9 mouse cellular contexts compared by ENCODE assay signal in genomic region chr1:71654221-71654620, GRCm38 (mm10). TPM values are rescaled to one million over a fixed set of nuclear protein-coding genes. Genes with fewer than 3 reads are reported as not detected.
A peak's percentile ranks its signal among the peaks of the same experiment; 100 is the strongest.
DNase-seq lines count a peak whose midpoint lies in the region; ATAC-seq lines count a peak whose summit lies in the region.
"Had no signal": no experiment of that assay in that cellular context is flagged by ENCODE, and none has a peak within 500 bp of the region (broad histone marks: within the 10 kb centered on the region; RNA-seq: fewer than 3 reads in every experiment).

No protein-coding gene starts in this region.

- H3K9ac ChIP-seq in heart, embryonic 15.5 days: peak overlapping the region; percentile 78; the same call in 1 of the 2 replicates
- peak overlapping the region; percentile 94 for H3K9ac ChIP-seq in embryonic facial prominence, embryonic 11.5 days (replicated peaks; ENCODE audit: low read length)
- H3K9ac ChIP-seq in hindbrain, embryonic 15.5 days: peak overlapping the region; percentile 48; the same call in 1 of the 2 replicates
- no peak overlapping the region for H3K9ac ChIP-seq in midbrain, embryonic 13.5 days (replicated peaks)

- WGBS in heart, embryonic 15.5 days: 10% methylated on average over 8 of the region's 8 CpGs
- 13% methylated on average over 8 of the region's 8 CpGs for WGBS in embryonic facial prominence, embryonic 11.5 days
- WGBS in hindbrain, embryonic 15.5 days: 16% methylated on average over 8 of the region's 8 CpGs
- 15% methylated on average over 8 of the region's 8 CpGs for WGBS in midbrain, embryonic 13.5 days

- no peak for DNase-seq in heart, postnatal 36 days
- peak; percentile 46 for DNase-seq in embryonic facial prominence, embryonic 11.5 days (ENCODE audit: low spot score)
- no peak for DNase-seq in gastrocnemius, adult 8-10 months (ENCODE audit: low spot score in 2 of 2)
- no peak for DNase-seq in thymus, postnatal 10 days (ENCODE audit: low spot score in 2 of 2)

- H3K4me3 ChIP-seq in heart, embryonic 15.5 days: peak overlapping the region; percentile 82
- H3K4me3 ChIP-seq in embryonic facial prominence, embryonic 11.5 days (ENCODE audit: low read depth, low read length): peak overlapping the region; percentile 71
- peak overlapping the region; percentile 69 for H3K4me3 ChIP-seq in hindbrain, embryonic 15.5 days
- H3K4me3 ChIP-seq in midbrain, embryonic 13.5 days (replicated peaks): peak overlapping the region; percentile 75

- no peaks in the 10 kb centered on the region for H3K36me3 ChIP-seq in heart, embryonic 15.5 days
- no peaks in the 10 kb centered on the region for H3K36me3 ChIP-seq in embryonic facial prominence, embryonic 11.5 days (replicated peaks; ENCODE audit: control insufficient read depth, insufficient read depth, low read depth, low read length)
- H3K36me3 ChIP-seq in hindbrain, embryonic 15.5 days: no peaks in the 10 kb centered on the region
- no peaks in the 10 kb centered on the region for H3K36me3 ChIP-seq in midbrain, embryonic 13.5 days
- H3K36me3 ChIP-seq: G1E had no signal

- no peaks in the 10 kb centered on the region for H3K9me3 ChIP-seq in heart, embryonic 15.5 days (replicated peaks)
- no peaks in the 10 kb centered on the region for H3K9me3 ChIP-seq in embryonic facial prominence, embryonic 11.5 days (replicated peaks; ENCODE audit: control insufficient read depth, low read length)
- no peaks in the 10 kb centered on the region for H3K9me3 ChIP-seq in hindbrain, embryonic 15.5 days
- H3K9me3 ChIP-seq in midbrain, embryonic 13.5 days: no peaks in the 10 kb centered on the region
- H3K9me3 ChIP-seq: G1E had no signal

- H3K4me2 ChIP-seq in heart, embryonic 15.5 days: peak overlapping the region; percentile 84
- H3K4me2 ChIP-seq in embryonic facial prominence, embryonic 11.5 days (ENCODE audit: low read depth, low read length): peak overlapping the region; percentile 75
- H3K4me2 ChIP-seq in hindbrain, embryonic 15.5 days: peak overlapping the region; percentile 95
- H3K4me2 ChIP-seq in midbrain, embryonic 13.5 days (replicated peaks): peak overlapping the region; percentile 94

- H3K27ac ChIP-seq in heart, embryonic 15.5 days: peak overlapping the region; percentile 86
- no peak overlapping the region for H3K27ac ChIP-seq in embryonic facial prominence, embryonic 11.5 days (replicated peaks; ENCODE audit: low read depth, low read length)
- H3K27ac ChIP-seq in hindbrain, embryonic 15.5 days (replicated peaks): no peak overlapping the region
- no peak overlapping the region for H3K27ac ChIP-seq in midbrain, embryonic 13.5 days

- peaks cover 11% of the 10 kb centered on the region; the same call in 1 of the 2 replicates for H3K4me1 ChIP-seq in heart, embryonic 15.5 days (replicated peaks)
- H3K4me1 ChIP-seq in embryonic facial prominence, embryonic 11.5 days (ENCODE audit: control insufficient read depth, insufficient read depth, low read length): peaks cover 2% of the 10 kb centered on the region; the same call in 1 of the 2 replicates
- peaks cover 14% of the 10 kb centered on the region for H3K4me1 ChIP-seq in hindbrain, embryonic 15.5 days (replicated peaks)
- peaks cover 9% of the 10 kb centered on the region for H3K4me1 ChIP-seq in midbrain, embryonic 13.5 days (replicated peaks)

- no peak for ATAC-seq in heart, embryonic 15.5 days (replicated peaks; ENCODE audit: insufficient number of reproducible peaks, insufficient read depth, low FRiP score, low read depth)
- no peak for ATAC-seq in embryonic facial prominence, embryonic 11.5 days (replicated peaks; ENCODE audit: insufficient number of reproducible peaks, low FRiP score, low TSS enrichment, low read depth)
- ATAC-seq in hindbrain, embryonic 15.5 days (ENCODE audit: low FRiP score, low read depth): no peak
- ATAC-seq in midbrain, embryonic 13.5 days: no peak
- ATAC-seq in frontal cortex, adult (ENCODE audit: low TSS enrichment): no peak

- intact Hi-C loops in heart, postnatal 36 days (cut with DNase I): no loop called here

- no peaks in the 10 kb centered on the region for H3K27me3 ChIP-seq in heart, embryonic 15.5 days
- no peaks in the 10 kb centered on the region for H3K27me3 ChIP-seq in embryonic facial prominence, embryonic 11.5 days (ENCODE audit: control insufficient read depth, insufficient read depth, low read length)
- H3K27me3 ChIP-seq in hindbrain, embryonic 15.5 days: peaks cover 5% of the 10 kb centered on the region; the same call in 1 of the 2 replicates
- peaks cover 48% of the 10 kb centered on the region for H3K27me3 ChIP-seq in midbrain, embryonic 13.5 days

RNA-seq across cellular contexts. Expression of gene Fn1, which starts 1.2 kb away (rescaled TPM):
- 158 and 219 TPM in 2 replicates for polyA plus RNA-seq in heart, embryonic 15.5 days (2015; fragmentation: Nextera tagmentation; extraction: Ambion mirVana)
- total RNA-seq in heart, postnatal 36 days (2021): 100 to 1,000 TPM in 1 of 2 experiments, 10 to 100 TPM in 1; 86.6 to 106 TPM
- polyA plus RNA-seq in embryonic facial prominence, embryonic 11.5 days (2014; fragmentation: Nextera tagmentation; extraction: Ambion mirVana): 125 TPM in 2 replicates
- polyA plus RNA-seq in hindbrain, embryonic 15.5 days (2015; fragmentation: Nextera tagmentation; extraction: Ambion mirVana): 36.7 and 42.7 TPM in 2 replicates
- polyA plus RNA-seq in midbrain, embryonic 13.5 days (2015; fragmentation: Nextera tagmentation; extraction: Ambion mirVana): 33.2 and 35.5 TPM in 2 replicates
- total RNA-seq in gastrocnemius, adult 8-10 months (2022): 10 to 100 TPM; 18.4 to 36.6 (median 23.6) TPM
